Mouse (Mus musculus): ENCODE results near the gene Tmem170. TPM values are rescaled to one million over a fixed set of nuclear protein-coding genes. Genes with fewer than 3 reads are reported as not detected.

Tmem170 gene
- polyA plus RNA-seq (2016; fragmentation: Nextera tagmentation; extraction: Ambion mirVana) = 8.4 and 10.7 TPM in 2 replicates

- DNase-seq (ENCODE audit: low spot score) = peak; percentile 97
- Histone ChIP-seq H3K27me3 (ENCODE audit: insufficient read depth, poor library complexity, severe bottlenecking) (no peaks in the 10 kb centered on the region), H3K36me3 (no peaks in the 10 kb centered on the region), H3K4me1 (replicated peaks) (peaks cover 11% of the 10 kb centered on the region), H3K9me3 (no peaks in the 10 kb centered on the region), H3K27ac (peak within 1 kb of the TSS; percentile 92), H3K4me3 (peak within 1 kb of the TSS; percentile 89)
- under 1% methylated on average over 53 of the region's 53 CpGs for WGBS
Observed at GRCm38 (mm10) chr8:111876355-111876948, at the start of gene Tmem170. TSS of gene Tmem170 (minus strand) at chr8:111876750.

GRCm38 (mm10) chr8:111924976-111925375, 48.4 kb upstream of the Tmem170 start:
- no peak overlapping the region for H3K4me3 ChIP-seq
- 84% methylated on average over 7 of the region's 7 CpGs for WGBS
- no peak for DNase-seq (ENCODE audit: low spot score)
- H3K36me3 ChIP-seq = no peaks in the 10 kb centered on the region
- H3K27me3 ChIP-seq (ENCODE audit: insufficient read depth, poor library complexity, severe bottlenecking) = no peaks in the 10 kb centered on the region
- H3K27ac ChIP-seq = no peak overlapping the region
- H3K9me3 ChIP-seq = no peaks in the 10 kb centered on the region
- H3K4me1 ChIP-seq (replicated peaks) = no peaks in the 10 kb centered on the region

GRCm38 (mm10) chr8:111923383-111923804, 46.8 kb upstream of the Tmem170 start:
- H3K4me3 ChIP-seq = no peak overlapping the region
- no peaks in the 10 kb centered on the region for H3K9me3 ChIP-seq
- DNase-seq (ENCODE audit: low spot score) = peak; percentile 35
- H3K4me1 ChIP-seq (replicated peaks) = no peaks in the 10 kb centered on the region
- no peak overlapping the region for H3K27ac ChIP-seq
- WGBS = 35% methylated on average over 10 of the region's 10 CpGs
- H3K27me3 ChIP-seq (ENCODE audit: insufficient read depth, poor library complexity, severe bottlenecking) = no peaks in the 10 kb centered on the region
- peaks cover 4% of the 10 kb centered on the region for H3K36me3 ChIP-seq

GRCm38 (mm10) chr8:111920971-111921370, 44.4 kb upstream of the Tmem170 start:
- Histone ChIP-seq H3K27ac (no peak overlapping the region), H3K4me1 (replicated peaks) (no peaks in the 10 kb centered on the region), H3K4me3 (no peak overlapping the region), H3K9me3 (no peaks in the 10 kb centered on the region), H3K27me3 (ENCODE audit: insufficient read depth, poor library complexity, severe bottlenecking) (no peaks in the 10 kb centered on the region), H3K36me3 (peaks cover 19% of the 10 kb centered on the region)
- 89% methylated on average over 4 of the region's 4 CpGs for WGBS
- DNase-seq (ENCODE audit: low spot score) = no peak

- Histone ChIP-seq H3K36me3 (peaks cover 23% of the 10 kb centered on the region), H3K4me3 (no peak overlapping the region)
- WGBS = 77% methylated on average over 2 of the region's 2 CpGs
Observed at GRCm38 (mm10) chr8:111919663-111920062, 43.1 kb upstream of the Tmem170 start.

GRCm38 (mm10) chr8:111912860-111913432, 36.4 kb upstream of the Tmem170 start:
- peaks cover 21% of the 10 kb centered on the region for H3K36me3 ChIP-seq
- peak; percentile 29 for DNase-seq (ENCODE audit: low spot score)
- peaks cover 21% of the 10 kb centered on the region for H3K4me1 ChIP-seq (replicated peaks)
- no peak overlapping the region for H3K4me3 ChIP-seq
- 45% methylated on average over 12 of the region's 12 CpGs for WGBS
- peaks cover 35% of the 10 kb centered on the region for H3K27me3 ChIP-seq (ENCODE audit: insufficient read depth, poor library complexity, severe bottlenecking)
- H3K9me3 ChIP-seq = no peaks in the 10 kb centered on the region
- H3K27ac ChIP-seq = no peak overlapping the region

More at GRCm38 (mm10) chr8:111919663-111920062, 43.1 kb upstream of the Tmem170 start:
- Histone ChIP-seq H3K27me3 (ENCODE audit: insufficient read depth, poor library complexity, severe bottlenecking) (no peaks in the 10 kb centered on the region), H3K9me3 (no peaks in the 10 kb centered on the region), H3K4me1 (replicated peaks) (no peaks in the 10 kb centered on the region), H3K27ac (no peak overlapping the region)
- no peak for DNase-seq (ENCODE audit: low spot score)

- no peak for DNase-seq (ENCODE audit: low spot score)
- WGBS = 41% methylated on average over 7 of the region's 7 CpGs
- Histone ChIP-seq H3K9me3 (no peaks in the 10 kb centered on the region), H3K27me3 (ENCODE audit: insufficient read depth, poor library complexity, severe bottlenecking) (peaks cover 35% of the 10 kb centered on the region), H3K4me1 (replicated peaks) (peaks cover 21% of the 10 kb centered on the region), H3K4me3 (no peak overlapping the region), H3K36me3 (peaks cover 13% of the 10 kb centered on the region), H3K27ac (no peak overlapping the region)
Observed at GRCm38 (mm10) chr8:111911572-111911971, 35.0 kb upstream of the Tmem170 start.

- H3K36me3 ChIP-seq = peaks cover 7% of the 10 kb centered on the region; the same call in 1 of the 2 replicates
- no peaks in the 10 kb centered on the region for H3K9me3 ChIP-seq
- WGBS = 4% methylated on average over 47 of the region's 47 CpGs
- peak within 1 kb of the TSS; percentile 59 for H3K4me3 ChIP-seq
- DNase-seq (ENCODE audit: low spot score) = peak; percentile 62
- peaks cover 35% of the 10 kb centered on the region for H3K27me3 ChIP-seq (ENCODE audit: insufficient read depth, poor library complexity, severe bottlenecking)
- peaks cover 21% of the 10 kb centered on the region for H3K4me1 ChIP-seq (replicated peaks)
- peak within 1 kb of the TSS; percentile 86 for H3K27ac ChIP-seq
Observed at GRCm38 (mm10) chr8:111909621-111910450, 33.3 kb upstream of the Tmem170 start, which contains the start of gene Chst5. TSS of gene Chst5 (minus strand) at chr8:111910447.

- H3K27ac ChIP-seq = no peak overlapping the region
- H3K4me1 ChIP-seq (replicated peaks) = peaks cover 25% of the 10 kb centered on the region
- no peak overlapping the region for H3K4me3 ChIP-seq
- WGBS = 69% methylated on average over 8 of the region's 8 CpGs
- DNase-seq (ENCODE audit: low spot score) = no peak
- H3K9me3 ChIP-seq = no peaks in the 10 kb centered on the region
- peaks cover 20% of the 10 kb centered on the region for H3K27me3 ChIP-seq (ENCODE audit: insufficient read depth, poor library complexity, severe bottlenecking)
- no peaks in the 10 kb centered on the region for H3K36me3 ChIP-seq
Observed at GRCm38 (mm10) chr8:111905500-111906121, 29.1 kb upstream of the Tmem170 start.

GRCm38 (mm10) chr8:111902080-111902479, 25.5 kb upstream of the Tmem170 start:
- H3K27me3 ChIP-seq (ENCODE audit: insufficient read depth, poor library complexity, severe bottlenecking) = no peaks in the 10 kb centered on the region
- 34% methylated on average over 5 of the region's 5 CpGs for WGBS
- DNase-seq (ENCODE audit: low spot score) = peak; percentile 30
- H3K36me3 ChIP-seq = no peaks in the 10 kb centered on the region
- H3K27ac ChIP-seq = no peak overlapping the region
- H3K4me1 ChIP-seq (replicated peaks) = peaks cover 9% of the 10 kb centered on the region
- no peaks in the 10 kb centered on the region for H3K9me3 ChIP-seq
- H3K4me3 ChIP-seq = no peak overlapping the region

- Histone ChIP-seq H3K4me1 (replicated peaks) (peaks cover 9% of the 10 kb centered on the region), H3K36me3 (no peaks in the 10 kb centered on the region), H3K27me3 (ENCODE audit: insufficient read depth, poor library complexity, severe bottlenecking) (no peaks in the 10 kb centered on the region), H3K27ac (no peak overlapping the region), H3K4me3 (no peak overlapping the region), H3K9me3 (no peaks in the 10 kb centered on the region)
- no peak for DNase-seq (ENCODE audit: low spot score)
- WGBS = 44% methylated on average over 10 of the region's 10 CpGs
Observed at GRCm38 (mm10) chr8:111898586-111898985, 22.0 kb upstream of the Tmem170 start.

GRCm38 (mm10) chr8:111894955-111895354, 18.4 kb upstream of the Tmem170 start:
- 86% methylated on average over 7 of the region's 7 CpGs for WGBS
- DNase-seq (ENCODE audit: low spot score) = no peak
- Histone ChIP-seq H3K27me3 (ENCODE audit: insufficient read depth, poor library complexity, severe bottlenecking) (peaks cover 27% of the 10 kb centered on the region), H3K9me3 (no peaks in the 10 kb centered on the region), H3K4me3 (no peak overlapping the region), H3K36me3 (no peaks in the 10 kb centered on the region), H3K4me1 (replicated peaks) (peaks cover 12% of the 10 kb centered on the region), H3K27ac (no peak overlapping the region)
